Mouse (Mus musculus): ENCODE measurements around the gene Rad51. TPM values are rescaled to one million over a fixed set of nuclear protein-coding genes. Genes with fewer than 3 reads are reported as not detected.

Rad51 gene
- polyA plus RNA-seq, 1 experiment from 2014 or later = 8.3 TPM

GRCm38 (mm10) chr2:119166901-119167865 is 54.6 kb downstream of the Rad51 start, which contains the start of gene Gchfr:
Gene Gchfr (plus strand): TSS chr2:119167773.
- H3K4me3 ChIP-seq = peak within 1 kb of the TSS; percentile 53
- peak; percentile 63 for ATAC-seq (ENCODE audit: low read depth)
- no peaks in the 10 kb centered on the region for H3K36me3 ChIP-seq
- peak within 1 kb of the TSS; percentile 99 for H3K4me2 ChIP-seq
- no peaks in the 10 kb centered on the region for H3K9me3 ChIP-seq
- H3K27ac ChIP-seq (replicated peaks) = no peak within 1 kb of the TSS
- H3K9ac ChIP-seq = peak within 1 kb of the TSS; percentile 62
- WGBS = 1% methylated on average over 60 of the region's 60 CpGs
- H3K4me1 ChIP-seq (replicated peaks) = peaks cover 30% of the 10 kb centered on the region
- H3K27me3 ChIP-seq = peaks cover 67% of the 10 kb centered on the region

- Histone ChIP-seq H3K27me3 (peaks cover 66% of the 10 kb centered on the region), H3K36me3 (no peaks in the 10 kb centered on the region), H3K4me1 (replicated peaks) (peaks cover 36% of the 10 kb centered on the region), H3K9ac (peak overlapping the region; percentile 62), H3K27ac (replicated peaks) (no peak overlapping the region), H3K4me3 (peak overlapping the region; percentile 53), H3K9me3 (no peaks in the 10 kb centered on the region), H3K4me2 (peak overlapping the region; percentile 99)
- ATAC-seq (ENCODE audit: low read depth) = no peak; the same call in 1 of the 2 replicates
- 4% methylated on average over 26 of the region's 26 CpGs for WGBS
These were observed 55.3 kb downstream of the Rad51 start for GRCm38 (mm10) chr2:119167866-119168256.

- Histone ChIP-seq H3K4me1 (replicated peaks) (peaks cover 59% of the 10 kb centered on the region), H3K9me3 (no peaks in the 10 kb centered on the region), H3K27me3 (peaks cover 49% of the 10 kb centered on the region), H3K27ac (replicated peaks) (no peak overlapping the region), H3K4me2 (no peak overlapping the region), H3K9ac (no peak overlapping the region), H3K4me3 (no peak overlapping the region), H3K36me3 (no peaks in the 10 kb centered on the region)
- ATAC-seq (ENCODE audit: low read depth) = no peak
- 80% methylated on average over 2 of the region's 2 CpGs for WGBS
These were observed 57.7 kb downstream of the Rad51 start for GRCm38 (mm10) chr2:119170282-119170681.

- Histone ChIP-seq H3K27me3 (peaks cover 36% of the 10 kb centered on the region), H3K4me1 (replicated peaks) (peaks cover 59% of the 10 kb centered on the region), H3K9ac (no peak overlapping the region), H3K36me3 (0 out of 2 replicates have a peak, but pooled peaks cover 3% of the 10 kb centered on the region), H3K27ac (replicated peaks) (no peak overlapping the region), H3K4me3 (no peak overlapping the region), H3K9me3 (no peaks in the 10 kb centered on the region), H3K4me2 (no peak overlapping the region)
- ATAC-seq (ENCODE audit: low read depth) = no peak
- WGBS = 68% methylated on average over 8 of the region's 8 CpGs
These were observed 59.0 kb downstream of the Rad51 start for GRCm38 (mm10) chr2:119171574-119171973.

GRCm38 (mm10) chr2:119172446-119172845 is 59.9 kb downstream of the Rad51 start:
- Histone ChIP-seq H3K4me1 (replicated peaks) (peaks cover 50% of the 10 kb centered on the region), H3K27me3 (peaks cover 28% of the 10 kb centered on the region), H3K9ac (peak overlapping the region; percentile 13; the same call in 1 of the 2 replicates), H3K27ac (replicated peaks) (peak overlapping the region; percentile 30), H3K9me3 (no peaks in the 10 kb centered on the region), H3K36me3 (peaks cover 11% of the 10 kb centered on the region; the same call in 1 of the 2 replicates), H3K4me2 (peak overlapping the region; percentile 34; the same call in 1 of the 2 replicates), H3K4me3 (no peak overlapping the region)
- ATAC-seq (ENCODE audit: low read depth) = no peak
- WGBS = 58% methylated on average over 7 of the region's 7 CpGs

- peak overlapping the region; percentile 30 for H3K27ac ChIP-seq (replicated peaks)
These were observed 60.4 kb downstream of the Rad51 start for GRCm38 (mm10) chr2:119172862-119173576.

GRCm38 (mm10) chr2:119173991-119174651 is 61.5 kb downstream of the Rad51 start, which contains the start of gene Gm14137:
Gene Gm14137 (plus strand): TSS chr2:119174509.
- H3K9ac ChIP-seq = peak within 1 kb of the TSS; percentile 13; the same call in 1 of the 2 replicates
- 0 out of 2 replicates have a peak, but pooled peaks have one; percentile 5 for ATAC-seq (ENCODE audit: low read depth)
- 35% methylated on average over 8 of the region's 8 CpGs for WGBS

More at GRCm38 (mm10) chr2:119172862-119173576, 60.4 kb downstream of the Rad51 start:
- Histone ChIP-seq H3K4me3 (no peak overlapping the region), H3K9ac (peak overlapping the region; percentile 13; the same call in 1 of the 2 replicates), H3K27me3 (peaks cover 22% of the 10 kb centered on the region), H3K9me3 (no peaks in the 10 kb centered on the region), H3K4me2 (peak overlapping the region; percentile 34), H3K4me1 (replicated peaks) (peaks cover 45% of the 10 kb centered on the region), H3K36me3 (peaks cover 16% of the 10 kb centered on the region)
- ATAC-seq (ENCODE audit: low read depth) = peak; percentile 47; the same call in 1 of the 2 replicates
- 11% methylated on average over 13 of the region's 13 CpGs for WGBS

GRCm38 (mm10) chr2:119174866-119175265 is 62.3 kb downstream of the Rad51 start:
- Histone ChIP-seq H3K9me3 (no peaks in the 10 kb centered on the region), H3K9ac (no peak overlapping the region), H3K4me2 (no peak overlapping the region), H3K4me1 (replicated peaks) (peaks cover 43% of the 10 kb centered on the region), H3K27ac (replicated peaks) (no peak overlapping the region), H3K4me3 (no peak overlapping the region), H3K27me3 (peaks cover 5% of the 10 kb centered on the region; the same call in 1 of the 2 replicates), H3K36me3 (peaks cover 35% of the 10 kb centered on the region)
- 58% methylated on average over 14 of the region's 14 CpGs for WGBS
- ATAC-seq (ENCODE audit: low read depth) = no peak

More at GRCm38 (mm10) chr2:119173991-119174651, 61.5 kb downstream of the Rad51 start, which contains the start of gene Gm14137:
- Histone ChIP-seq H3K27ac (replicated peaks) (0 out of 2 replicates have a peak within 1 kb of the TSS, but pooled peaks have one; percentile 30), H3K9me3 (no peaks in the 10 kb centered on the region), H3K4me2 (0 out of 2 replicates have a peak within 1 kb of the TSS, but pooled peaks have one; percentile 34), H3K36me3 (peaks cover 27% of the 10 kb centered on the region), H3K4me3 (no peak within 1 kb of the TSS), H3K27me3 (peaks cover 12% of the 10 kb centered on the region; the same call in 1 of the 2 replicates), H3K4me1 (replicated peaks) (peaks cover 43% of the 10 kb centered on the region)

- Histone ChIP-seq H3K4me2 (no peak overlapping the region), H3K9ac (no peak overlapping the region), H3K27me3 (0 out of 2 replicates have a peak, but pooled peaks cover 4% of the 10 kb centered on the region), H3K36me3 (peaks cover 42% of the 10 kb centered on the region), H3K9me3 (no peaks in the 10 kb centered on the region), H3K4me3 (no peak overlapping the region), H3K4me1 (replicated peaks) (peaks cover 43% of the 10 kb centered on the region), H3K27ac (replicated peaks) (no peak overlapping the region)
- WGBS = 77% methylated on average over 6 of the region's 6 CpGs
- no peak for ATAC-seq (ENCODE audit: low read depth)
These were observed 63.0 kb downstream of the Rad51 start for GRCm38 (mm10) chr2:119175614-119176013.

GRCm38 (mm10) chr2:119176761-119177160 is 64.2 kb downstream of the Rad51 start:
- 58% methylated on average over 3 of the region's 3 CpGs for WGBS
- peaks cover 35% of the 10 kb centered on the region for H3K4me1 ChIP-seq (replicated peaks)
- H3K4me3 ChIP-seq = no peak overlapping the region
- no peak overlapping the region for H3K27ac ChIP-seq (replicated peaks)
- H3K4me2 ChIP-seq = no peak overlapping the region
- H3K9ac ChIP-seq = no peak overlapping the region
- peaks cover 47% of the 10 kb centered on the region for H3K36me3 ChIP-seq
- H3K27me3 ChIP-seq = 0 out of 2 replicates have a peak, but pooled peaks cover 4% of the 10 kb centered on the region
- ATAC-seq (ENCODE audit: low read depth) = no peak
- H3K9me3 ChIP-seq = no peaks in the 10 kb centered on the region

- H3K9ac ChIP-seq = no peak overlapping the region
- peaks cover 52% of the 10 kb centered on the region for H3K36me3 ChIP-seq
- H3K4me3 ChIP-seq = no peak overlapping the region
- H3K27ac ChIP-seq (replicated peaks) = no peak overlapping the region
- H3K4me1 ChIP-seq (replicated peaks) = peaks cover 28% of the 10 kb centered on the region
- 0 out of 2 replicates have a peak, but pooled peaks cover 4% of the 10 kb centered on the region for H3K27me3 ChIP-seq
- no peak for ATAC-seq (ENCODE audit: low read depth)
- no peaks in the 10 kb centered on the region for H3K9me3 ChIP-seq
- WGBS = 94% methylated on average over 5 of the region's 5 CpGs
- no peak overlapping the region for H3K4me2 ChIP-seq
These were observed 64.9 kb downstream of the Rad51 start for GRCm38 (mm10) chr2:119177384-119177939.
